ENCODE assay signal across 8 mouse cellular contexts in the genomic region with DNA sequence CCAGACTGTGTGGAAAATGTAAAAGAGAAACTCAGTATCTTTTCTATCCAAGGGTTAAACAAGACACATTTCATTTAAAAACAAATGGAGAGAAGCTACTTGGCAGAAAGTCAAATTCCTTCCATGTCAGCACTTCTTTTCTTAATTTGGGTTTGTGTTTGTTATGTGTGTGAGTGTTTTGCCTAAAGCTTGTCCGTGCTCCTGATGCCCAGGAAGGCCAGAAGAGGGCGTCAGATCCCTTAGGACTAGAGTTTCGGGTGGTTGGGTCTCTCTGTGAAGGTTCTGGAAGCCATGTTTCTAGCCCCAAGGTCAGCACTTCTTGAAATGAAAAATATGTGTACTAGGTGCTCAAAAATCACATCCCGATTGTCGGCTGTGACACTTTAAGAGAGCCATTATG. TPM values are rescaled to one million over a fixed set of nuclear protein-coding genes. Genes with fewer than 3 reads are reported as not detected.
DNase-seq lines count a peak whose midpoint lies in the region; ATAC-seq and TF ChIP-seq lines count a peak whose summit lies in the region.

No protein-coding gene starts in this region.

- no peak overlapping the region for H3K4me3 ChIP-seq in kidney, adult 2 months (ENCODE audit: insufficient read depth, low read depth, low read length)

- peak; percentile 41 for DNase-seq in kidney, adult 2 months
- DNase-seq in kidney, adult 11 months = no peak
- DNase-seq in R1 (ENCODE audit: low read depth, low spot score) = peak; percentile 63
- peak; percentile 59 for DNase-seq in lung, postnatal 14 days
- no peak for DNase-seq in frontal cortex, postnatal 36 days (ENCODE audit: low spot score in 2 of 2)
- DNase-seq in ovary, adult 18-20 months (ENCODE audit: low spot score) = no peak
- DNase-seq in thymus, adult 18-20 months = no peak

- H3K27me3 ChIP-seq in kidney, adult 2 months (replicated peaks; ENCODE audit: control insufficient read depth, insufficient read depth, low read length) = no peaks in the 10 kb centered on the region

- H3K4me1 ChIP-seq in kidney, adult 2 months (ENCODE audit: control insufficient read depth, insufficient read depth, low read length) = peaks cover 13% of the 10 kb centered on the region

- no peak for TF ChIP-seq POLR2A in kidney, adult 2 months (IDR thresholded peaks at IDR 0.05; ENCODE audit: low read depth, low read length)

- H3K36me3 ChIP-seq in kidney, adult 2 months (ENCODE audit: control insufficient read depth, insufficient read depth, low read length) = no peaks in the 10 kb centered on the region

- H3K27ac ChIP-seq in kidney, adult 2 months (ENCODE audit: insufficient read depth, low read depth, low read length) = no peak overlapping the region

- WGBS in kidney, adult 2 months = 56% methylated on average over 5 of the region's 5 CpGs

- ATAC-seq in erythroblast, adult 5-6 weeks (replicated peaks; ENCODE audit: low FRiP score, poor library complexity, severe bottlenecking) = 0 out of 2 replicates have a peak, but pooled peaks have one; percentile 11

- peak; percentile 65 for TF ChIP-seq CTCF in kidney, adult 2 months (conservative IDR thresholded peaks at IDR 0.05; ENCODE audit: insufficient read depth, insufficient read length, low read depth, low read length)

RNA-seq across cellular contexts. Expression of gene Ptgs1, which starts 15.8 kb away (rescaled TPM):
- polyA plus RNA-seq in kidney, adult 2 months (2012; rRNA removed) = 25.6 and 28.2 TPM in 2 replicates
- 15.0 and 19.6 TPM in 2 replicates for total RNA-seq in erythroblast, adult 5-6 weeks (2015; ENCODE audit: low replicate concordance)
- total RNA-seq in erythroblast, adult 5-6 weeks (2017; ENCODE audit: low replicate concordance) = 12.1 and 13.6 TPM in 2 replicates

Comparison
In these comparisons a context has a peak if more than half of its experiments do, and no peak if none do; other contexts are left out.
1. DNase-seq: peak in kidney, adult 2 months (single experiment), R1 (single experiment) and lung, postnatal 14 days (single experiment); none in kidney, adult 11 months (single experiment), frontal cortex, postnatal 36 days (0 of 2), ovary, adult 18-20 months (single experiment) and thymus, adult 18-20 months (0 of 2).